Mouse (Mus musculus) hindbrain, embryonic 14.5 days (tissue): ENCODE data around the gene Boc. TPM values are rescaled to one million over a fixed set of nuclear protein-coding genes. Genes with fewer than 3 reads are reported as not detected.

Source experiments
- ATAC-seq: fragments of 200-750 bp; cut with Nextera tagmentation; 2 replicates; pipeline ENCODE4 v1.8.0; 2017; ENCODE audit warnings: moderate number of reproducible peaks, mild to moderate bottlenecking, moderate TSS enrichment, moderate library complexity; ENCODE audit not compliant: low FRiP score
- DNase-seq: peaks from one replicate; pipeline ENCODE4 v3.0.0-alpha.2; 2015; ENCODE audit warnings: low spot score
- H3K27ac ChIP-seq: fragments of 300-500 bp; sonication (generic); 2 replicates; pipeline ENCODE4 v1.5.1; 2014; ENCODE audit warnings: mild to moderate bottlenecking, moderate library complexity
- H3K27me3 ChIP-seq: fragments of 300-500 bp; sonication (generic); 2 replicates; pipeline ENCODE4 v1.6.1; 2014; ENCODE audit warnings: mild to moderate bottlenecking, low read length, mixed read lengths; ENCODE audit not compliant: control insufficient read depth, insufficient read depth
- H3K36me3 ChIP-seq: fragments of 300-500 bp; sonication (generic); replicated peaks from 2 replicates; pipeline ENCODE4 v1.6.1; 2014; ENCODE audit not compliant: control insufficient read depth, insufficient read depth
- H3K4me1 ChIP-seq: fragments of 300-500 bp; sonication (generic); replicated peaks from 2 replicates; pipeline ENCODE4 v1.6.1; 2014; ENCODE audit warnings: antibody characterized with exemption, low read length, mixed read lengths; ENCODE audit not compliant: control insufficient read depth, insufficient read depth
- H3K4me2 ChIP-seq: fragments of 300-500 bp; sonication (generic); replicated peaks from 2 replicates; pipeline ENCODE4 v1.6.1; 2014; ENCODE audit warnings: mild to moderate bottlenecking, moderate library complexity
- H3K4me3 ChIP-seq: fragments of 300-500 bp; sonication (generic); replicated peaks from 2 replicates; pipeline ENCODE4 v1.5.1; 2014; ENCODE audit warnings: mild to moderate bottlenecking, low read length
- H3K9ac ChIP-seq: fragments of 300-500 bp; sonication (generic); 2 replicates; pipeline ENCODE4 v1.6.1; 2014
- H3K9me3 ChIP-seq: fragments of 300-500 bp; sonication (generic); 2 replicates; pipeline ENCODE4 v1.6.1; 2016; ENCODE audit warnings: low read length; ENCODE audit not compliant: control insufficient read depth
- WGBS: fragments of 180-500 bp; shearing (Covaris S2); extraction: QIAGEN DNeasy Blood & Tissue Kit; methylation state at CpG from one replicate; pipeline ENCODE4 v1.1.7; 2014; 5-methylcytosine and 5-hydroxymethylcytosine counted together
- polyA plus RNA-seq: library from polyadenylated mRNA; unstranded; fragments of >200 nt; fragmentation: Nextera tagmentation; extraction: Ambion mirVana; gene quantifications from 2 replicates; pipeline ENCODE4 v1.2.1, GENCODE M21; 2014

Boc gene
- polyA plus RNA-seq, 1 experiment from 2014 or later = 10.1 TPM

- H3K4me2 ChIP-seq = no peak overlapping the region
- H3K4me1 ChIP-seq = peaks cover 6% of the 10 kb centered on the region; the same call in 1 of the 2 replicates
- peak overlapping the region; percentile 20; the same call in 1 of the 2 replicates for H3K27ac ChIP-seq
- peak; percentile 54; the same call in 1 of the 2 replicates for ATAC-seq
- peaks cover 32% of the 10 kb centered on the region for H3K36me3 ChIP-seq
- no peak for DNase-seq
- no peak overlapping the region for H3K9ac ChIP-seq
- WGBS = 47% methylated on average over 8 of the region's 8 CpGs
- H3K4me3 ChIP-seq = no peak overlapping the region
- no peaks in the 10 kb centered on the region for H3K27me3 ChIP-seq
- 0 out of 2 replicates have a peak, but pooled peaks cover 6% of the 10 kb centered on the region for H3K9me3 ChIP-seq
These were observed 55.7 kb downstream of the Boc start for GRCm38 (mm10) chr16:44502895-44503575.

- H3K9ac ChIP-seq = no peak overlapping the region
- 0 out of 2 replicates have a peak, but pooled peaks cover 6% of the 10 kb centered on the region for H3K9me3 ChIP-seq
- H3K27me3 ChIP-seq = no peaks in the 10 kb centered on the region
- no peak for ATAC-seq
- no peak overlapping the region for H3K4me3 ChIP-seq
- peaks cover 36% of the 10 kb centered on the region for H3K36me3 ChIP-seq
- no peak for DNase-seq
- 79% methylated on average over 7 of the region's 7 CpGs for WGBS
- H3K4me1 ChIP-seq = peaks cover 6% of the 10 kb centered on the region; the same call in 1 of the 2 replicates
- no peak overlapping the region for H3K27ac ChIP-seq
- H3K4me2 ChIP-seq = no peak overlapping the region
These were observed 56.4 kb downstream of the Boc start for GRCm38 (mm10) chr16:44502325-44502724.

GRCm38 (mm10) chr16:44501783-44502182 lies 56.9 kb downstream of the Boc start:
- no peak overlapping the region for H3K27ac ChIP-seq
- H3K36me3 ChIP-seq = peaks cover 39% of the 10 kb centered on the region

GRCm38 (mm10) chr16:44498447-44498846 lies 60.2 kb downstream of the Boc start:
- Histone ChIP-seq H3K27ac (no peak overlapping the region), H3K4me1 (peaks cover 14% of the 10 kb centered on the region), H3K9ac (no peak overlapping the region), H3K4me3 (no peak overlapping the region), H3K9me3 (no peaks in the 10 kb centered on the region), H3K36me3 (peaks cover 39% of the 10 kb centered on the region), H3K4me2 (no peak overlapping the region), H3K27me3 (no peaks in the 10 kb centered on the region)
- DNase-seq (no peak), ATAC-seq (no peak)
- WGBS = 91% methylated on average over 3 of the region's 3 CpGs

More at GRCm38 (mm10) chr16:44501783-44502182, 56.9 kb downstream of the Boc start:
- DNase-seq = no peak
- Histone ChIP-seq H3K4me2 (no peak overlapping the region), H3K27me3 (no peaks in the 10 kb centered on the region), H3K9me3 (0 out of 2 replicates have a peak, but pooled peaks cover 6% of the 10 kb centered on the region), H3K4me3 (no peak overlapping the region), H3K9ac (no peak overlapping the region), H3K4me1 (0 out of 2 replicates have a peak, but pooled peaks cover 6% of the 10 kb centered on the region)
- WGBS = 95% methylated on average over 10 of the region's 10 CpGs
- ATAC-seq = no peak

GRCm38 (mm10) chr16:44496971-44497464 lies 61.7 kb downstream of the Boc start:
- H3K36me3 ChIP-seq = peaks cover 44% of the 10 kb centered on the region
- DNase-seq (no peak), ATAC-seq (no peak)
- H3K9me3 ChIP-seq = no peaks in the 10 kb centered on the region
- 80% methylated on average over 15 of the region's 15 CpGs for WGBS
- no peaks in the 10 kb centered on the region for H3K27me3 ChIP-seq
- H3K27ac ChIP-seq = no peak overlapping the region
- H3K9ac ChIP-seq = no peak overlapping the region
- H3K4me3 ChIP-seq = no peak overlapping the region
- H3K4me2 ChIP-seq = no peak overlapping the region
- peaks cover 9% of the 10 kb centered on the region for H3K4me1 ChIP-seq

GRCm38 (mm10) chr16:44494441-44495108 lies 64.1 kb downstream of the Boc start:
- ATAC-seq = peak; percentile 49; the same call in 1 of the 2 replicates
- 43% methylated on average over 8 of the region's 8 CpGs for WGBS
- Histone ChIP-seq H3K4me1 (peaks cover 9% of the 10 kb centered on the region), H3K27me3 (no peaks in the 10 kb centered on the region), H3K27ac (peak overlapping the region; percentile 56), H3K4me3 (no peak overlapping the region), H3K4me2 (no peak overlapping the region), H3K36me3 (peaks cover 44% of the 10 kb centered on the region), H3K9ac (no peak overlapping the region), H3K9me3 (no peaks in the 10 kb centered on the region)
- DNase-seq = no peak

- Histone ChIP-seq H3K9me3 (no peaks in the 10 kb centered on the region), H3K27me3 (no peaks in the 10 kb centered on the region), H3K36me3 (peaks cover 44% of the 10 kb centered on the region), H3K9ac (no peak overlapping the region), H3K4me3 (no peak overlapping the region), H3K4me1 (peaks cover 9% of the 10 kb centered on the region), H3K27ac (peak overlapping the region; percentile 56), H3K4me2 (no peak overlapping the region)
- ATAC-seq = no peak
- 27% methylated on average over 6 of the region's 6 CpGs for whole genome bisulfite sequencing
- DNase-seq = peak; percentile 40
These were observed 64.8 kb downstream of the Boc start for GRCm38 (mm10) chr16:44493868-44494267.

GRCm38 (mm10) chr16:44492706-44493105 lies 66.0 kb downstream of the Boc start:
- Histone ChIP-seq H3K27me3 (no peaks in the 10 kb centered on the region), H3K4me3 (no peak overlapping the region), H3K9me3 (no peaks in the 10 kb centered on the region), H3K4me2 (no peak overlapping the region), H3K36me3 (peaks cover 38% of the 10 kb centered on the region), H3K4me1 (peaks cover 9% of the 10 kb centered on the region), H3K9ac (no peak overlapping the region), H3K27ac (no peak overlapping the region)
- ATAC-seq = no peak
- 93% methylated on average over 9 of the region's 9 CpGs for WGBS
- no peak for DNase-seq

GRCm38 (mm10) chr16:44492151-44492550 lies 66.5 kb downstream of the Boc start:
- Histone ChIP-seq H3K9ac (no peak overlapping the region), H3K36me3 (peaks cover 37% of the 10 kb centered on the region)
- 90% methylated on average over 6 of the region's 6 CpGs for WGBS

More at GRCm38 (mm10) chr16:44492151-44492550, 66.5 kb downstream of the Boc start:
- Histone ChIP-seq H3K27ac (no peak overlapping the region), H3K9me3 (no peaks in the 10 kb centered on the region), H3K27me3 (no peaks in the 10 kb centered on the region), H3K4me1 (peaks cover 9% of the 10 kb centered on the region), H3K4me2 (no peak overlapping the region), H3K4me3 (no peak overlapping the region)
- DNase-seq = no peak
- no peak for ATAC-seq
